Mouse (Mus musculus) fat pad, adult 2 months (tissue): ENCODE measurements around the gene Tymp.

Source experiments
- DNase-seq: peaks from one replicate; pipeline ENCODE4 v3.0.0-alpha.2; 2011; ENCODE audit warnings: low read depth, low spot score; ENCODE audit errors: extremely low read depth

Tymp gene

DNA sequence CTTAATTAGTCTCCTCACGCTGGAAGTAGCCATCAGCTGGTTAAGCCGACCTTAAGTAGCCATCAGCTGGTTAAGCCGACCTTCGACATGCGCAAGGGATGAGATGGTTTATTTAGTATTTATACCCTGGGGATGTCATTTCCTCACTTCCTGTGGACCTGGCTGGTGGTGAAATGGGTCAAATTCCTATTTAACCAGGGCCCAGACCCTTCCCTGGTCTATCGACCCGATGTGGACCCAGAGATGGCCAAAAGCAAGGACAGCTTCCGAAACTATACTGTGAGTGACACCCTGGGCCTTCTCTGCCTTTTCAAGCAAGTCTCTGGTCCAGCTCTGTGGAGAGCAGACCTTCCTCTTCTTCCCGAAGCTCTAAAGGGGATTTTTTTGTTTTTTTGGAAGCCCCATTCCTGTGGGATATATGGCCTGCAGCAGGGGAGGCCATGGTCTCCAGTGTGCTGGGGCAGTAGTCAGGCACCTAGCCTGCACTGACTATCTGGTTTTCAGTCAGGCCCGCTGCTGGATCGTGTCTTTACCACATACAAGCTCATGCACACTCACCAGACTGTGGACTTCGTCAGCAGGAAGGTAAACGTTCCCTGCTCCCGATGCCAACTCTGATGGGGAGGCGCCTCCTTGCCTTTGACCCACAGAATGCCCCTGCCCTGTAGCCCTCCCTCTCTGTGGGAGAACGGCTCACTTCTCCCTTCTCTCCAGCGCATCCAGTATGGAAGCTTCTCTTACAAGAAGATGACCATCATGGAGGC is 41.9 kb downstream of the Tymp start:
- no peak for DNase-seq

DNA sequence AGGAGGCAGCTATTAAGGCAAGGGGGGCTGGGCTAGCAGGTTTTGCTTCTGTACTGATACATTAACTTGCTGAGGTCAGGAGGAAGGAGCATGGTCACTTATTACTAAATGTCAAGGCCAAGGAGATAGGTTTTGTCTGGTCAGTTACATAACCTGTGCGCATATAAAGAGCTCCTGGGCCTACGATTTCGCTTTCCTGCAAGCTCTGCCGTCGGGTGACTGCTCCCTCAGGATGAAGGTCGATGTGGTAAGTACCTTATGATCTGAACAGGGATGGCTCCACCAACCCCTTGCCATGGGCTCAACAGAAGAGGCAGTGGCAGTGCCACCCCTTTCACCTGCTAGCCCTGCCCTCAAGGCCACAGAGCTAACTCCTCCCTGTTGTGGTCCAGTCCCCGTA is 42.6 kb downstream of the Tymp start, which contains the start of gene Miox:
Gene Miox, plus strand, starts transcription at position 128 of the 400 bp plus-strand sequence.
- no peak for DNase-seq

DNA sequence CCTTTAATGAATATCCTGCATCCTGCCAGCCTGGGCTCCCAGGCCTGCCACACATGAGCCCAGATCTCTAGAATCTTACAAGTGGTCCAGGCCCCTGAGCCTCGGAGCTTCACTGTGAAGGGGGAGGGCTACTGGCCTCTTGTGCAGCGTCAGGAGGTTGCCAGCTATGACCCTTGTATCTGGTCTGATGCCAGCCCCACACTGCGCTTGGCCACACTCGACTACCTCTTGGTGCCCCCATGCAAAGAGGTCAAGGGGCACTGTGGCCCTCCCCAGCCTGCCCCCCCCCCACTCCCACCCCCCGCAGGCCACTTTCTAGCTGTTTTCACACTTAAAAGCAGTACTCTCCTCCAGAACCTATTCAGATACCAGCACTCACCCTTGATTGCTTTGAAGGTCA is 50.4 kb downstream of the Tymp start:
- no peak for DNase-seq

DNA sequence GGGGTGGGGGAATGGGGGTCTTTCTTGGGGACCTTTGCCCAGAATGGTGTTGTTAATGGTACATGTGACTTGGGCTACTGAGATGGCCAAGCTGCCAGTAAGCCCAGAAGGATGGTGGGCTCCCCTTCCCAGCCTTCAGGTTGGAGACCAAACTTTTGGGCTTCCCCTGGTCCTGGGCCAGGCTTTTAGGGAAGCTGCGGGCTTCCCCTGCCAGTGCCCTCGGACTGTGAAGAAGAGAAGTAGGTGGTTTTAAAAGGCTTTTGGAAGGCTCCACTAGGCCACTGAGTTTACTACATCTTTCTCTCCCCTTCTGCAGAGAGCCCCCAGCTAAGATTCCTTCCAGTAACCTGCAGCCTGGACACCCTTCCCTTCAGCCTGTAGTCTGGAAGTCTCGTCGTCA is 53.2 kb downstream of the Tymp start:
- no peak for DNase-seq

DNA sequence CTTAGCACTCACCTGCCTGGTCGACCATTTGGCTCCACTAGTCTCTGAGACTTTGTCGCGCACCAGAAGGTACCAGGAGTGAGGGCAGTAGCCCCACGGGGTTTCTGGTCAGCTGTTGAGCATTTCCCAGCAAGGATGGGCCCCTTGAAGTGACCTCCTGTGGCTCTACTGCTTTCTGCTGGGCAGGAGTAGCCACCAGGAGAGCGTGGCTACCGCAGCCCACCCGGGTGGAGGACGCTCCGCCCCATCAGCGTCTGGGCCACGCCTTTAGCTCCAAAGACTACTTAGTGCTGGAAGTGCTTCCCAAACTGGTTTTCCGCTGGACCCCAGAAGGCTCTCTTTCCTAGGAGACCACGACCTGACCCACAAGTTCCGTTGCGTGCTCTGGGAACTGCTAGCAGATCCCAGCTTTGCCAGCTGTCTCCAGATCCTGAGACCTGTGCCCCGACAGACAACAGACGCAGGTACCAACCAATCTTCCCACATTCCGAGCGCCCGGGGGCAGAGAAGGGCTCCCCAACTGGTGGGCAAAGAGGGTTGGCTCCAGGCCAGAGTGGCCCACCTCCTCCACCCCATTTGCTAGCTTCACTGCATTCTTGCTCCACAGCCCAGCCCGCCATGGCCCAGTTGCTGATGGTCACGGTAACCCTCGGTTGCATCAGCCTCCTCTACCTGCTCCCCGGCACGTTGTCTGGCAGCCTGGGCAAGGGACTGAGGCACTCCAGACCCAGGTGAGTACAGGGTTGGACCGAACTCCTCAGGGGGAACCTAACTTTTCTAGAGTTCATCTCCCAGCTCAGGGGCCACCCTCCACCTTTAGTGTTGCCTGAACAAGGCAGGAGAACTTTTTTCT is 53.9 kb downstream of the Tymp start, which contains the start of gene Adm2:
Gene Adm2, plus strand, starts transcription at position 51 of the 853 bp plus-strand sequence.
- no peak for DNase-seq
